Mouse (Mus musculus) forebrain, embryonic 14.5 days (tissue): ENCODE measurements around the gene Gcgr. TPM values are rescaled to one million over a fixed set of nuclear protein-coding genes. Genes with fewer than 3 reads are reported as not detected.
"Not testable (repeated sequence)": the region's sequence is repeated elsewhere in the genome, so short reads cannot be mapped to it uniquely, and the experiment has no call there.

Experiments used
- ATAC-seq: fragments of 200-750 bp; cut with Nextera tagmentation; 2 replicates; pipeline ENCODE4 v1.8.0; 2017; ENCODE audit warnings: mild to moderate bottlenecking, moderate library complexity
- DNase-seq: peaks from one replicate; pipeline ENCODE4 v3.0.0-alpha.2; 2015; ENCODE audit warnings: low spot score
- H3K27ac ChIP-seq: fragments of 300-500 bp; sonication (generic); 2 replicates; pipeline ENCODE4 v1.5.1; 2014; ENCODE audit warnings: low read depth, mild to moderate bottlenecking, control low read depth, low read length, moderate library complexity
- H3K27me3 ChIP-seq: fragments of 300-500 bp; sonication (generic); replicated peaks from 2 replicates; pipeline ENCODE4 v1.6.1; 2014; ENCODE audit warnings: low read length, control low read depth, mixed read lengths; ENCODE audit not compliant: control insufficient read depth, insufficient read depth
- H3K36me3 ChIP-seq: fragments of 300-500 bp; sonication (generic); 2 replicates; pipeline ENCODE4 v1.6.1; 2014; ENCODE audit warnings: low read length, control low read depth; ENCODE audit not compliant: control insufficient read depth, insufficient read depth
- H3K4me1 ChIP-seq: fragments of 300-500 bp; sonication (generic); 2 replicates; pipeline ENCODE4 v1.6.1; 2014; ENCODE audit warnings: antibody characterized with exemption, low read length, control low read depth; ENCODE audit not compliant: control insufficient read depth, insufficient read depth
- H3K4me2 ChIP-seq: fragments of 300-500 bp; sonication (generic); 2 replicates; pipeline ENCODE4 v1.6.1; 2014; ENCODE audit warnings: mild to moderate bottlenecking, control low read depth, low read length
- H3K4me3 ChIP-seq: fragments of 300-500 bp; sonication (generic); 2 replicates; pipeline ENCODE4 v1.5.1; 2014; ENCODE audit warnings: low read depth, low read length, control low read depth
- H3K9ac ChIP-seq: fragments of 300-500 bp; sonication (generic); 2 replicates; pipeline ENCODE4 v1.6.1; 2014; ENCODE audit warnings: mild to moderate bottlenecking, low read length, control low read depth, moderate library complexity
- H3K9me3 ChIP-seq: fragments of 300-500 bp; sonication (generic); replicated peaks from 2 replicates; pipeline ENCODE4 v1.6.1; 2016; ENCODE audit warnings: low read length, control low read depth, mixed read lengths; ENCODE audit not compliant: control insufficient read depth
- WGBS: fragments of 180-500 bp; shearing (Covaris S2); extraction: QIAGEN DNeasy Blood & Tissue Kit; methylation state at CpG from one replicate; pipeline ENCODE4 v1.1.7; 2014; 5-methylcytosine and 5-hydroxymethylcytosine counted together
- polyA plus RNA-seq: library from polyadenylated mRNA; unstranded; fragments of >200 nt; fragmentation: Nextera tagmentation; extraction: Ambion mirVana; gene quantifications from 2 replicates; pipeline ENCODE4 v1.2.1, GENCODE M21; 2014

The Gcgr gene
- polyA plus RNA-seq, 1 experiment from 2014 or later, result 0.14 TPM

- Histone ChIP-seq H3K4me2 (peak overlapping the region; percentile 85), H3K4me1 (peaks cover 10% of the 10 kb centered on the region), H3K27me3 (no peaks in the 10 kb centered on the region), H3K9me3 (no peaks in the 10 kb centered on the region), H3K27ac (peak overlapping the region; percentile 95; the same call in 1 of the 2 replicates), H3K9ac (peak overlapping the region; percentile 95), H3K4me3 (peak overlapping the region; percentile 89), H3K36me3 (peaks cover 36% of the 10 kb centered on the region)
- ATAC-seq (no peak), DNase-seq (no peak)
- 62% methylated on average over 7 of the region's 7 CpGs for WGBS
Measured at GRCm38 (mm10) chr11:120580190-120580589, 49.7 kb downstream of the Gcgr start.

DNA sequence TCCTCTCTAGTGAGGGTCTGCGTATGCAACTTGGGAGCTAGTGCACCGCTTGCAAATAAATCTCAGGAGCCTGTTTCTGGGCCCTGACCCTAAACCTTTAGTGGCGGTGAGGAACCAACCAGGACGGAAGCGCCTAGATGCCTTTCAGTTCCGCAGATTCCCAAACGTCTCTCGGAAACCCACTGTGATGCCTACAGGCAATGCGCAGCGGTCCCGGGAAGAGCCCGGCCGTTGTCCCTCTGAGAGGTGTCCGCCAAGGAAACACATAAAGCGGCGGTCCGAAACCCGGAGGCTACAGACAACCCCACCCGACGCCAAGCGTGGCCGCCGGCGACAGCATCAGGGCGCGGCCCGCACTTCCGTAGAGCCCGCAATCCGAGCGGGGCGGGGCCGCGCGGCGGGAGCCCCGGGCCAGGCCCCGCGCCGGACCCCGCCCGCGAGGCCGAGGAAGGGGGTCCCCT is 50.4 kb downstream of the Gcgr start:
- Histone ChIP-seq H3K36me3 (peaks cover 43% of the 10 kb centered on the region), H3K27me3 (no peaks in the 10 kb centered on the region)
- ATAC-seq, result peak; percentile 50

GRCm38 (mm10) chr11:120581490-120582267 is 51.2 kb downstream of the Gcgr start, which contains the start of gene Arhgdia:
TSS of gene Arhgdia (minus strand) at chr11:120581624.
- Histone ChIP-seq H3K4me3 (peak within 1 kb of the TSS; percentile 89), H3K27ac (peak within 1 kb of the TSS; percentile 95), H3K4me1 (peaks cover 10% of the 10 kb centered on the region), H3K9ac (peak within 1 kb of the TSS; percentile 95), H3K9me3 (no peaks in the 10 kb centered on the region), H3K27me3 (no peaks in the 10 kb centered on the region), H3K4me2 (peak within 1 kb of the TSS; percentile 85), H3K36me3 (peaks cover 51% of the 10 kb centered on the region)
- DNase-seq, result peak; percentile 90
- WGBS, result 6% methylated on average over 62 of the region's 75 CpGs
- peak; percentile 65 for ATAC-seq

More for the DNA sequence above, 50.4 kb downstream of the Gcgr start:
- Histone ChIP-seq H3K9me3 (no peaks in the 10 kb centered on the region), H3K4me1 (peaks cover 10% of the 10 kb centered on the region), H3K27ac (peak overlapping the region; percentile 95), H3K9ac (peak overlapping the region; percentile 95), H3K4me3 (peak overlapping the region; percentile 89), H3K4me2 (peak overlapping the region; percentile 85)
- peak; percentile 34 for DNase-seq
- under 1% methylated on average over 44 of the region's 44 CpGs for WGBS

- DNase-seq (peak; percentile 24), ATAC-seq (no peak)
- H3K4me2 ChIP-seq, result peak overlapping the region; percentile 85
- 75% methylated on average over 8 of the region's 8 CpGs for WGBS
- peak overlapping the region; percentile 95 for H3K27ac ChIP-seq
- H3K36me3 ChIP-seq, result peaks cover 55% of the 10 kb centered on the region
- H3K4me1 ChIP-seq, result peaks cover 10% of the 10 kb centered on the region
- H3K27me3 ChIP-seq, result no peaks in the 10 kb centered on the region
- peak overlapping the region; percentile 95 for H3K9ac ChIP-seq
- H3K9me3 ChIP-seq, result no peaks in the 10 kb centered on the region
- peak overlapping the region; percentile 89 for H3K4me3 ChIP-seq
Measured at GRCm38 (mm10) chr11:120582268-120582981, 51.9 kb downstream of the Gcgr start.

GRCm38 (mm10) chr11:120582982-120583293 is 52.4 kb downstream of the Gcgr start:
- H3K9ac ChIP-seq, ATAC-seq, H3K4me2 ChIP-seq, DNase-seq, H3K4me3 ChIP-seq, H3K9me3 ChIP-seq, H3K4me1 ChIP-seq, H3K27me3 ChIP-seq, H3K27ac ChIP-seq: not testable (repeated sequence)
- H3K36me3 ChIP-seq, result peaks cover 55% of the 10 kb centered on the region
- WGBS, result 92% methylated on average over 2 of the region's 2 CpGs

GRCm38 (mm10) chr11:120583937-120584336 is 53.4 kb downstream of the Gcgr start:
- no peak overlapping the region for H3K4me2 ChIP-seq
- H3K36me3 ChIP-seq, result peaks cover 55% of the 10 kb centered on the region
- DNase-seq (no peak), ATAC-seq (no peak)
- H3K9me3 ChIP-seq, result no peaks in the 10 kb centered on the region
- WGBS, result 97% methylated on average over 1 of the region's 1 CpGs
- no peak overlapping the region for H3K4me3 ChIP-seq
- H3K4me1 ChIP-seq, result peaks cover 10% of the 10 kb centered on the region
- no peaks in the 10 kb centered on the region for H3K27me3 ChIP-seq
- H3K27ac ChIP-seq, result no peak overlapping the region
- no peak overlapping the region for H3K9ac ChIP-seq

GRCm38 (mm10) chr11:120588531-120588930 is 58.0 kb downstream of the Gcgr start:
- H3K4me3 ChIP-seq, result no peak overlapping the region
- peaks cover 89% of the 10 kb centered on the region for H3K36me3 ChIP-seq
- H3K9me3 ChIP-seq, result no peaks in the 10 kb centered on the region
- WGBS, result 97% methylated on average over 6 of the region's 6 CpGs
- DNase-seq, result no peak
- no peak for ATAC-seq
- no peak overlapping the region for H3K9ac ChIP-seq
- no peaks in the 10 kb centered on the region for H3K4me1 ChIP-seq
- H3K4me2 ChIP-seq, result no peak overlapping the region
- no peak overlapping the region for H3K27ac ChIP-seq
- H3K27me3 ChIP-seq, result no peaks in the 10 kb centered on the region
